Mouse (Mus musculus): Measurements from ENCODE around the gene Zfp872. TPM values are rescaled to one million over a fixed set of nuclear protein-coding genes. Genes with fewer than 3 reads are reported as not detected.
A peak's percentile ranks its signal among the peaks of the same experiment; 100 is the strongest.

Zfp872 gene
- polyA plus RNA-seq, 1 experiment from 2014 or later = 0.27 TPM

GRCm38 (mm10) chr9:22157516-22158265, 30.2 kb upstream of the Zfp872 start:
- H3K4me3 ChIP-seq (ENCODE audit: low read depth, low read length) = peak overlapping the region; percentile 69
- 71% methylated on average over 34 of the region's 34 CpGs for WGBS
- peak overlapping the region; percentile 83 for H3K4me2 ChIP-seq (replicated peaks; ENCODE audit: low read depth)
- no peaks in the 10 kb centered on the region for H3K9me3 ChIP-seq (ENCODE audit: control insufficient read depth)
- no peak for ATAC-seq
- no peaks in the 10 kb centered on the region for H3K27me3 ChIP-seq (replicated peaks; ENCODE audit: control insufficient read depth, insufficient read depth, low read length)
- H3K36me3 ChIP-seq (ENCODE audit: control insufficient read depth, insufficient read depth) = peaks cover 8% of the 10 kb centered on the region; the same call in 1 of the 2 replicates
- TF ChIP-seq CTCF (IDR thresholded peaks at IDR 0.05; ENCODE audit: low read depth) = no peak
- no peak overlapping the region for H3K27ac ChIP-seq (ENCODE audit: low read depth, low read length)
- H3K4me1 ChIP-seq (replicated peaks; ENCODE audit: control insufficient read depth, insufficient read depth, low read length) = no peaks in the 10 kb centered on the region; the same call in 1 of the 2 replicates
- peak overlapping the region; percentile 83 for H3K9ac ChIP-seq (ENCODE audit: low read depth, low read length)

- ATAC-seq = no peak
- TF ChIP-seq CTCF (IDR thresholded peaks at IDR 0.05; ENCODE audit: low read depth) = no peak
- no peak overlapping the region for H3K4me3 ChIP-seq (ENCODE audit: low read depth, low read length)
- no peaks in the 10 kb centered on the region for H3K27me3 ChIP-seq (replicated peaks; ENCODE audit: control insufficient read depth, insufficient read depth, low read length)
- no peaks in the 10 kb centered on the region for H3K9me3 ChIP-seq (ENCODE audit: control insufficient read depth)
- peak overlapping the region; percentile 76 for H3K27ac ChIP-seq (ENCODE audit: low read depth, low read length)
- WGBS = 35% methylated on average over 6 of the region's 6 CpGs
- no peaks in the 10 kb centered on the region; the same call in 1 of the 2 replicates for H3K4me1 ChIP-seq (replicated peaks; ENCODE audit: control insufficient read depth, insufficient read depth, low read length)
- peaks cover 8% of the 10 kb centered on the region; the same call in 1 of the 2 replicates for H3K36me3 ChIP-seq (ENCODE audit: control insufficient read depth, insufficient read depth)
- H3K9ac ChIP-seq (ENCODE audit: low read depth, low read length) = no peak overlapping the region
- H3K4me2 ChIP-seq (replicated peaks; ENCODE audit: low read depth) = 0 out of 2 replicates have a peak overlapping the region, but pooled peaks have one; percentile 18
These were observed 26.6 kb upstream of the Zfp872 start for GRCm38 (mm10) chr9:22161299-22161698.

- Histone ChIP-seq H3K4me1 (replicated peaks; ENCODE audit: control insufficient read depth, insufficient read depth, low read length) (no peaks in the 10 kb centered on the region; the same call in 1 of the 2 replicates), H3K4me2 (replicated peaks; ENCODE audit: low read depth) (0 out of 2 replicates have a peak overlapping the region, but pooled peaks have one; percentile 49), H3K4me3 (ENCODE audit: low read depth, low read length) (no peak overlapping the region), H3K27me3 (replicated peaks; ENCODE audit: control insufficient read depth, insufficient read depth, low read length) (no peaks in the 10 kb centered on the region), H3K9me3 (ENCODE audit: control insufficient read depth) (0 out of 2 replicates have a peak, but pooled peaks cover 4% of the 10 kb centered on the region), H3K27ac (ENCODE audit: low read depth, low read length) (peak overlapping the region; percentile 73), H3K36me3 (ENCODE audit: control insufficient read depth, insufficient read depth) (peaks cover 8% of the 10 kb centered on the region; the same call in 1 of the 2 replicates), H3K9ac (ENCODE audit: low read depth, low read length) (no peak overlapping the region)
- no peak for ATAC-seq
- TF ChIP-seq CTCF (IDR thresholded peaks at IDR 0.05; ENCODE audit: low read depth) = no peak
- WGBS = 67% methylated on average over 9 of the region's 9 CpGs
These were observed 25.6 kb upstream of the Zfp872 start for GRCm38 (mm10) chr9:22162305-22162704.

GRCm38 (mm10) chr9:22162912-22163311, 25.0 kb upstream of the Zfp872 start:
- Histone ChIP-seq H3K4me1 (replicated peaks; ENCODE audit: control insufficient read depth, insufficient read depth, low read length) (no peaks in the 10 kb centered on the region; the same call in 1 of the 2 replicates), H3K27me3 (replicated peaks; ENCODE audit: control insufficient read depth, insufficient read depth, low read length) (no peaks in the 10 kb centered on the region), H3K4me3 (ENCODE audit: low read depth, low read length) (no peak overlapping the region), H3K9me3 (ENCODE audit: control insufficient read depth) (0 out of 2 replicates have a peak, but pooled peaks cover 4% of the 10 kb centered on the region), H3K4me2 (replicated peaks; ENCODE audit: low read depth) (no peak overlapping the region), H3K36me3 (ENCODE audit: control insufficient read depth, insufficient read depth) (peaks cover 8% of the 10 kb centered on the region; the same call in 1 of the 2 replicates), H3K27ac (ENCODE audit: low read depth, low read length) (no peak overlapping the region), H3K9ac (ENCODE audit: low read depth, low read length) (no peak overlapping the region)
- no peak for TF ChIP-seq CTCF (IDR thresholded peaks at IDR 0.05; ENCODE audit: low read depth)
- no peak for ATAC-seq
- 63% methylated on average over 7 of the region's 7 CpGs for WGBS

DNA sequence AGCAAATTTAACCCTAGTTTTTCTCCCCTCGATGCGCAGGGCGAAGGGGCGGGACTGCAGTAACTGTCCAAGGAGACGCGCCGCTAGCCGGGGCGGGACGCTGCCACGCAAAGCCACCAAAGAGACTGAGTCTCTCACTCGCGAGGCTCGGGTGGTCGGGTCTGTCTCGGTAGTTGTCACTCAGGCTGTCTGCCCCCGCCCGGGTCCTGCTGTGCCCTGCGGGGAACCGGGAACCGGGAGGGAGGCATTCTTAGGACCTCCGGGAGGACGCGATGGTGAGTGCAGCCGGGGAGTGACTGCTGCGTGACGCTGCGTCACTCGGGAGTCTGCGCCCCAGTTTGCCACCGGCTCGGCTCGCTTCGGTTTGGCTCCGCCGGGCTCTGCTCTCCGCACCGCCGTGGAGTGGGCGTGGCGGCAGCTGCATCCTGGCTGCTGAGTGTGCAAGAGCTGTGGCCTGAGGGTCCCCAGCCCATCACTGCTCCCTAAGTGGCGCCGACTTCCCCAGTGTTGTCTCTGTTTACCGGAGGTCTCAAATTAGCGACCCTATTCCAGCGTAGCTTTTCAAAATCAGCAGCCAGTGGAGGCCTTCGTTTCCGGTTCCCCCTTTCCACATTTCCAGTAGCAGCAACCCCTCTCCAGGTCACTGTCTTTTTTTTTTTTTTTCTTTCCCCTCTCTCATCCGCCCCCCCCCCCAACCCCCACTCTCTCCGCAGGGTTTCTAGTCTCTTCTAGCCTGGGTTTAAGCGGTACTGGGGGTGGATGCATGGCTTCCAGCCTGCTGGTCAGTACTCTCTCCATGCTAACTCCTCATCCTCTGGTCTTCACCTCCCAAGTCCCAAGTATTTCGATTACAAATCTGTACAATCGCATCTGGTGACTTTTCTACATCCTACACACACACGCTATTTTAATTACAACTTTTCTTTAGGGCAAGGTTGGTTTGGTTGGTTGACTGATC, 22.9 kb upstream of the Zfp872 start:
- H3K36me3 ChIP-seq (ENCODE audit: control insufficient read depth, insufficient read depth) = no peaks in the 10 kb centered on the region
- WGBS = 5% methylated on average over 53 of the region's 54 CpGs
- H3K9ac ChIP-seq (ENCODE audit: low read depth, low read length) = peak overlapping the region; percentile 62
- TF ChIP-seq CTCF (IDR thresholded peaks at IDR 0.05; ENCODE audit: low read depth) = no peak
- H3K27me3 ChIP-seq (replicated peaks; ENCODE audit: control insufficient read depth, insufficient read depth, low read length) = no peaks in the 10 kb centered on the region
- H3K9me3 ChIP-seq (ENCODE audit: control insufficient read depth) = 0 out of 2 replicates have a peak, but pooled peaks cover 4% of the 10 kb centered on the region
- H3K4me2 ChIP-seq (replicated peaks; ENCODE audit: low read depth) = peak overlapping the region; percentile 95
- peak; percentile 41; the same call in 1 of the 2 replicates for ATAC-seq
- no peak overlapping the region for H3K27ac ChIP-seq (ENCODE audit: low read depth, low read length)
- H3K4me1 ChIP-seq (replicated peaks; ENCODE audit: control insufficient read depth, insufficient read depth, low read length) = no peaks in the 10 kb centered on the region
- H3K4me3 ChIP-seq (ENCODE audit: low read depth, low read length) = peak overlapping the region; percentile 63

Data from intestine, postnatal 0 days (tissue).